Mouse (Mus musculus) ES-E14 (cell line): ENCODE measurements at regions not wholly inside any gene's neighbourhood (a gene's known extent, or its start where the extent isn't known, plus 50 kb on each side); places are given as distances from the start of the nearest gene placed in this dataset.

Experiments
- DNase-seq: peaks from one replicate; pipeline ENCODE4 v3.0.0-alpha.2; 2013; ENCODE audit warnings: low read depth, low spot score
- H3K27ac ChIP-seq: 2 replicates; pipeline ENCODE4 v1.5.1; 2012; ENCODE audit warnings: low read depth, mild to moderate bottlenecking, low read length, moderate library complexity, mixed read lengths; ENCODE audit not compliant: poor library complexity, insufficient read depth, severe bottlenecking
- H3K36me3 ChIP-seq: 2 replicates; pipeline ENCODE4 v1.6.1; 2012; ENCODE audit warnings: mild to moderate bottlenecking, low read length, moderate library complexity, mixed read lengths; ENCODE audit not compliant: control insufficient read depth, poor library complexity, insufficient read depth, severe bottlenecking
- H3K4me1 ChIP-seq, 2 experiments: fragments of 150-350 bp in 1 of 2; sonication (generic) in 1 of 2; 2 replicates each; pipeline ENCODE4 v1.6.1; 2012; ENCODE audit warnings: low read length in 2 of 2, mild to moderate bottlenecking in 1 of 2, mixed read lengths in 1 of 2; ENCODE audit not compliant: control insufficient read depth in 2 of 2, insufficient read depth in 2 of 2, poor library complexity in 1 of 2
- H3K4me3 ChIP-seq, 2 experiments: fragments of 150-350 bp in 1 of 2; sonication (generic) in 1 of 2; 2 replicates each; pipeline ENCODE4 v1.5.1; 2012; ENCODE audit warnings: low read length in 2 of 2, low read depth in 1 of 2, mild to moderate bottlenecking in 1 of 2, mixed read lengths in 1 of 2; ENCODE audit not compliant: insufficient read depth in 1 of 2, poor library complexity in 1 of 2, severe bottlenecking in 1 of 2
- H3K9ac ChIP-seq: 2 replicates; pipeline ENCODE4 v1.6.1; 2012; ENCODE audit warnings: low read depth, mild to moderate bottlenecking, low read length, mixed read lengths; ENCODE audit not compliant: poor library complexity, insufficient read depth, severe bottlenecking
- H3K9me3 ChIP-seq: fragments of 150-350 bp; sonication (generic); 2 replicates; pipeline ENCODE4 v1.6.1; 2012; ENCODE audit warnings: low read depth, mild to moderate bottlenecking, low read length; ENCODE audit not compliant: control insufficient read depth, insufficient read depth
- CHD2 ChIP-seq: IDR thresholded peaks from 2 replicates; pipeline ENCODE4 v1.6.1; 2014; ENCODE audit warnings: mild to moderate bottlenecking, low read depth, low read length, inconsistent platforms
- HCFC1 ChIP-seq: IDR thresholded peaks from 2 replicates; pipeline ENCODE4 v1.6.1; 2012; ENCODE audit warnings: low read length, inconsistent platforms, borderline replicate concordance; ENCODE audit not compliant: insufficient read depth
- MAFK ChIP-seq: IDR thresholded peaks from 2 replicates; pipeline ENCODE4 v1.6.1; 2014; ENCODE audit warnings: mild to moderate bottlenecking, low read depth, low read length, inconsistent platforms; ENCODE audit not compliant: insufficient read depth
- ZC3H11A ChIP-seq: IDR thresholded peaks from 2 replicates; pipeline ENCODE4 v1.6.1; 2012; ENCODE audit warnings: low read depth, mild to moderate bottlenecking, inconsistent platforms, low read length, borderline replicate concordance
- ZNF384 ChIP-seq: IDR thresholded peaks from 2 replicates; pipeline ENCODE4 v1.6.1; 2012; ENCODE audit warnings: low read depth, low read length, inconsistent platforms
- in situ Hi-C, 2 experiments: fragments of 600-800 bp; cut with MboI; formaldehyde crosslinking; loops; one replicate each; pipeline ENCODE4 v1.15.1; 2025; ENCODE audit warnings: low sequenced_read_pairs in 2 of 2, inconsistent platforms in 1 of 2; ENCODE audit not compliant: unreplicated experiment in 2 of 2

GRCm38 (mm10) chr2:115509527-115509926 lies 72.0 kb upstream of the BC052040 start:
- Histone ChIP-seq H3K4me3 (no peak overlapping the region), H3K9ac (no peak overlapping the region), H3K27ac (no peak overlapping the region), H3K9me3 (no peaks in the 10 kb centered on the region), H3K4me1 (0 out of 4 replicates have a peak, but pooled peaks cover 0 to 2% of the 10 kb centered on the region in 2 experiments), H3K36me3 (no peaks in the 10 kb centered on the region)
- DNase-seq, result no peak
- in situ Hi-C loops, result no loop called here
- TF ChIP-seq HCFC1 (no peak), MAFK (no peak), CHD2 (no peak), ZC3H11A (no peak)

GRCm38 (mm10) chr2:115511146-115511545 lies 70.4 kb upstream of the BC052040 start:
- no peak overlapping the region for H3K9ac ChIP-seq
- no peak overlapping the region for H3K4me3 ChIP-seq
- no peaks in the 10 kb centered on the region for H3K9me3 ChIP-seq
- in situ Hi-C loops, result no loop called here
- H3K4me1 ChIP-seq, result 0 out of 4 replicates have a peak, but pooled peaks cover 0 to 2% of the 10 kb centered on the region in 2 experiments
- no peak for DNase-seq
- no peak overlapping the region for H3K27ac ChIP-seq
- H3K36me3 ChIP-seq, result no peaks in the 10 kb centered on the region
- TF ChIP-seq CHD2 (no peak), MAFK (no peak), ZC3H11A (no peak), HCFC1 (no peak), ZNF384 (no peak)

- H3K27ac ChIP-seq, result no peak overlapping the region
Observed at GRCm38 (mm10) chr2:115511612-115512525, 69.6 kb upstream of the BC052040 start.

GRCm38 (mm10) chr2:115512891-115513290 lies 68.6 kb upstream of the BC052040 start:
- in situ Hi-C loops, result no loop called here
- H3K27ac ChIP-seq, result no peak overlapping the region
- no peak for TF ChIP-seq HCFC1
- TF ChIP-seq ZNF384, result no peak
- no peak for TF ChIP-seq ZC3H11A
- no peak for TF ChIP-seq CHD2
- TF ChIP-seq MAFK, result no peak
- no peaks in the 10 kb centered on the region for H3K9me3 ChIP-seq
- no peaks in the 10 kb centered on the region for H3K36me3 ChIP-seq
- no peak for DNase-seq
- 0 out of 4 replicates have a peak, but pooled peaks cover 0 to 2% of the 10 kb centered on the region in 2 experiments for H3K4me1 ChIP-seq
- no peak overlapping the region for H3K9ac ChIP-seq
- no peak overlapping the region for H3K4me3 ChIP-seq

More at GRCm38 (mm10) chr2:115511612-115512525, 69.6 kb upstream of the BC052040 start:
- TF ChIP-seq ZNF384 (no peak), HCFC1 (no peak), MAFK (no peak), ZC3H11A (no peak), CHD2 (no peak)
- Histone ChIP-seq H3K9me3 (no peaks in the 10 kb centered on the region), H3K36me3 (no peaks in the 10 kb centered on the region), H3K9ac (no peak overlapping the region), H3K4me1 (0 out of 4 replicates have a peak, but pooled peaks cover 0 to 2% of the 10 kb centered on the region in 2 experiments), H3K4me3 (no peak overlapping the region)
- no peak for DNase-seq
- in situ Hi-C loops, result no loop called here
